Mouse (Mus musculus) naive thymus-derived CD4-positive, alpha-beta T cell, adult 2 months (primary cell): ENCODE results near the gene Sltm.
"Not testable (repeated sequence)": the region's sequence is repeated elsewhere in the genome, so short reads cannot be mapped to it uniquely, and the experiment has no call there.

Source experiments
- DNase-seq: peaks from one replicate; pipeline ENCODE4 v3.0.0-alpha.2; 2011; ENCODE audit warnings: low read depth

Sltm gene

GRCm38 (mm10) chr9:70552233-70552632 lies 9.7 kb downstream of the Sltm start:
- not testable (repeated sequence) for DNase-seq

- DNase-seq: no peak
Observed at GRCm38 (mm10) chr9:70555431-70555830, 12.9 kb downstream of the Sltm start.

GRCm38 (mm10) chr9:70556796-70557195 lies 14.2 kb downstream of the Sltm start:
- no peak for DNase-seq

- no peak for DNase-seq
Observed at GRCm38 (mm10) chr9:70562825-70563224, 20.3 kb downstream of the Sltm start.

GRCm38 (mm10) chr9:70567651-70568050 lies 25.1 kb downstream of the Sltm start:
- no peak for DNase-seq

- no peak for DNase-seq
Observed at GRCm38 (mm10) chr9:70570351-70570750, 27.8 kb downstream of the Sltm start.

GRCm38 (mm10) chr9:70578123-70578522 lies 35.6 kb downstream of the Sltm start:
- DNase-seq: no peak

- no peak for DNase-seq
Observed at GRCm38 (mm10) chr9:70580956-70581355, 38.4 kb downstream of the Sltm start.

GRCm38 (mm10) chr9:70584641-70585040 lies 42.1 kb downstream of the Sltm start:
- peak; percentile 65 for DNase-seq

- DNase-seq: peak; percentile 15
Observed at GRCm38 (mm10) chr9:70585172-70585571, 42.6 kb downstream of the Sltm start.

GRCm38 (mm10) chr9:70587171-70587570 lies 44.6 kb downstream of the Sltm start:
- no peak for DNase-seq

GRCm38 (mm10) chr9:70590775-70591174 lies 48.2 kb downstream of the Sltm start:
- DNase-seq: no peak

- DNase-seq: no peak
Observed at GRCm38 (mm10) chr9:70591486-70591885, 48.9 kb downstream of the Sltm start.

- DNase-seq: no peak
Observed at GRCm38 (mm10) chr9:70598271-70598670, 55.7 kb downstream of the Sltm start.

GRCm38 (mm10) chr9:70602186-70602845 lies 59.8 kb downstream of the Sltm start:
- DNase-seq: no peak

- DNase-seq: no peak
Observed at GRCm38 (mm10) chr9:70611026-70611673, 68.6 kb downstream of the Sltm start.

GRCm38 (mm10) chr9:70629711-70630110 lies 87.2 kb downstream of the Sltm start:
- DNase-seq: no peak

GRCm38 (mm10) chr9:70631665-70632064 lies 89.1 kb downstream of the Sltm start:
- DNase-seq: no peak

GRCm38 (mm10) chr9:70636748-70637147 lies 94.2 kb downstream of the Sltm start:
- DNase-seq: no peak
